Mouse (Mus musculus) ovary, adult 18-20 months (tissue): ENCODE data around the gene Slc26a5.
A peak's percentile ranks its signal among the peaks of the same experiment; 100 is the strongest.

Experiments used
- DNase-seq: peaks from one replicate; pipeline ENCODE4 v3.0.0; 2022; ENCODE audit warnings: low spot score, mixed read lengths

The Slc26a5 gene

GRCm38 (mm10) chr5:21804837-21805236, 60.6 kb downstream of the Slc26a5 start:
- DNase-seq: no peak

- no peak for DNase-seq
These were observed 61.7 kb downstream of the Slc26a5 start for GRCm38 (mm10) chr5:21803691-21804188.

- no peak for DNase-seq
These were observed 62.5 kb downstream of the Slc26a5 start for GRCm38 (mm10) chr5:21802907-21803306.

- no peak for DNase-seq
These were observed 73.2 kb downstream of the Slc26a5 start for GRCm38 (mm10) chr5:21792166-21792565.

GRCm38 (mm10) chr5:21789061-21789460, 76.3 kb downstream of the Slc26a5 start:
- DNase-seq: no peak

- no peak for DNase-seq
These were observed 78.0 kb downstream of the Slc26a5 start for GRCm38 (mm10) chr5:21787186-21788105.

GRCm38 (mm10) chr5:21786258-21787185, 78.9 kb downstream of the Slc26a5 start:
- DNase-seq: peak; percentile 80

GRCm38 (mm10) chr5:21785776-21786175, 79.6 kb downstream of the Slc26a5 start:
- no peak for DNase-seq

GRCm38 (mm10) chr5:21785053-21785452, 80.4 kb downstream of the Slc26a5 start, which contains the start of the genes Dnajc2 and Psmc2:
Gene Dnajc2, minus strand, starts transcription at chr5:21785251.
Gene Psmc2, plus strand, starts transcription at chr5:21785283.
- peak; percentile 84 for DNase-seq

GRCm38 (mm10) chr5:21784161-21785052, 81.0 kb downstream of the Slc26a5 start:
- DNase-seq: no peak

- DNase-seq: no peak
These were observed 88.9 kb downstream of the Slc26a5 start for GRCm38 (mm10) chr5:21776491-21776890.

GRCm38 (mm10) chr5:21769841-21770240, 95.6 kb downstream of the Slc26a5 start:
- DNase-seq: no peak

GRCm38 (mm10) chr5:21768506-21768905, 96.9 kb downstream of the Slc26a5 start:
- DNase-seq: no peak
